ENCODE assay signal across 18 mouse cellular contexts in the genomic region with DNA sequence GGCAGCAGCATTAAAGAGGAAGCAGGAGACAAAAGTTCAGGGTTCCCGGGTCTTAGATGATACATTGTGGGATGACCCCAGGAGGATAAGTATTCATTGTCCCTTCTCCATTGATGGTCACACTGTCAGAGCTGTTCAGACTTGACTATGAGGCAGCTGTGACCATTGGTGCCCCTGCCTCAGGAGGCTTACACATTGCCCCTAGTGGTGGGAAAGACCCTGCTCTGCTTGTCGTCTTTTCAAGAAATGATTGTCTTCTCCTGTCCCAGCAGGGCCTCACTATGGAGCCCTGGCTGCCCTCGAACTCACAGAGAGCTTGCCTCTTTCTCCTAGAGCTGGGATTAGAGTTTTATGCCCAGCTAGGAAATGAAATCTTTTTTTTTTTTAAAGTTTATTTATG. TPM values are rescaled to one million over a fixed set of nuclear protein-coding genes. Genes with fewer than 3 reads are reported as not detected.
DNase-seq lines count a peak whose midpoint lies in the region; ATAC-seq and TF ChIP-seq lines count a peak whose summit lies in the region.
"Had no signal": no experiment of that assay in that cellular context is flagged by ENCODE, and none has a peak within 500 bp of the region (broad histone marks: within the 10 kb centered on the region; RNA-seq: fewer than 3 reads in every experiment).

No protein-coding gene starts in this region.

- 62% methylated on average over 3 of the region's 3 CpGs for WGBS in heart, adult 2 months
- WGBS in lung, embryonic 14.5 days, result 62% methylated on average over 3 of the region's 3 CpGs

- no peaks in the 10 kb centered on the region for H3K79me2 ChIP-seq in heart, adult 2 months (replicated peaks; ENCODE audit: control insufficient read depth, insufficient read depth, low read length)

- no peak overlapping the region for H3K4me3 ChIP-seq in heart, adult 2 months
- no peak overlapping the region for H3K4me3 ChIP-seq in lung, embryonic 14.5 days (ENCODE audit: low read depth, low read length)
- H3K4me3 ChIP-seq: embryonic facial prominence, embryonic 10.5 days; heart, embryonic 10.5 days; hindbrain, embryonic 10.5 days; limb, embryonic 12.5 days; lung, embryonic 15.5 days; midbrain, embryonic 15.5 days; neural tube, embryonic 13.5 days had no signal

- intact Hi-C loops in heart, adult 2 months (cut with DNase I), result no loop called here
- intact Hi-C loops in heart, postnatal 36 days (cut with DNase I), result no loop called here

- TF ChIP-seq CTCF in heart, adult 2 months (IDR thresholded peaks at IDR 0.05), result peak; percentile 27; the same call in 1 of the 2 replicates
- peak; percentile 47 for TF ChIP-seq CTCF in lung, embryonic 14.5 days (IDR thresholded peaks at IDR 0.05; ENCODE audit: low read depth)

- H3K27me3 ChIP-seq in heart, adult 2 months (ENCODE audit: control insufficient read depth, insufficient read depth, low read length), result no peaks in the 10 kb centered on the region
- H3K27me3 ChIP-seq in lung, embryonic 14.5 days (ENCODE audit: insufficient read depth, low read length), result no peaks in the 10 kb centered on the region
- H3K27me3 ChIP-seq: limb, embryonic 12.5 days; lung, embryonic 15.5 days; midbrain, embryonic 15.5 days; neural tube, embryonic 13.5 days had no signal

- DNase-seq in heart, adult 2 months, result no peak
- no peak for DNase-seq in heart, adult 8-10 months (ENCODE audit: low spot score)
- no peak for DNase-seq in lung, embryonic 14.5 days
- DNase-seq in lung, postnatal 14 days, result no peak
- peak; percentile 11 for DNase-seq in NIH3T3 (ENCODE audit: low read depth)
- peak; percentile 35 for DNase-seq in retina, embryonic 14.5 days (ENCODE audit: low spot score)
- no peak for DNase-seq in heart, postnatal 36 days
- DNase-seq in urinary bladder, postnatal 4 days (ENCODE audit: low spot score in 2 of 2), result no peak
- DNase-seq: adrenal gland, postnatal 25 days; kidney, adult 8-10 months; thymus, postnatal 14 days had no signal

- no peak overlapping the region for H3K27ac ChIP-seq in heart, adult 2 months
- H3K27ac ChIP-seq in lung, embryonic 14.5 days (ENCODE audit: low read depth), result no peak overlapping the region
- H3K27ac ChIP-seq: embryonic facial prominence, embryonic 10.5 days; heart, embryonic 10.5 days; hindbrain, embryonic 10.5 days; limb, embryonic 12.5 days; lung, embryonic 15.5 days; midbrain, embryonic 15.5 days; neural tube, embryonic 13.5 days had no signal

- no peaks in the 10 kb centered on the region for H3K9me3 ChIP-seq in lung, embryonic 14.5 days (ENCODE audit: low read depth, low read length)
- H3K9me3 ChIP-seq: embryonic facial prominence, embryonic 10.5 days; heart, embryonic 10.5 days; hindbrain, embryonic 10.5 days; limb, embryonic 12.5 days; lung, embryonic 15.5 days; midbrain, embryonic 15.5 days; neural tube, embryonic 13.5 days had no signal

- H3K4me2 ChIP-seq in lung, embryonic 14.5 days, result no peak overlapping the region
- H3K4me2 ChIP-seq: limb, embryonic 12.5 days; lung, embryonic 15.5 days; midbrain, embryonic 15.5 days; neural tube, embryonic 13.5 days had no signal

- no peaks in the 10 kb centered on the region for H3K36me3 ChIP-seq in heart, adult 2 months (ENCODE audit: control insufficient read depth, insufficient read depth, low read length)
- H3K36me3 ChIP-seq in lung, embryonic 14.5 days (ENCODE audit: insufficient read depth), result peaks cover 51% of the 10 kb centered on the region

- peaks cover 3% of the 10 kb centered on the region for H3K4me1 ChIP-seq in heart, adult 2 months (ENCODE audit: control insufficient read depth, insufficient read depth, low read length)
- H3K4me1 ChIP-seq in lung, embryonic 14.5 days (ENCODE audit: insufficient read depth), result no peaks in the 10 kb centered on the region

- H3K9ac ChIP-seq in heart, adult 2 months (ENCODE audit: low read depth, low read length), result no peak overlapping the region
- H3K9ac ChIP-seq in lung, embryonic 14.5 days, result no peak overlapping the region
- H3K9ac ChIP-seq: limb, embryonic 12.5 days; lung, embryonic 15.5 days; midbrain, embryonic 15.5 days; neural tube, embryonic 13.5 days had no signal

- no peak for ATAC-seq in lung, embryonic 14.5 days (ENCODE audit: insufficient read depth)
- ATAC-seq: midbrain, embryonic 15.5 days had no signal

- TF ChIP-seq POLR2A in heart, adult 2 months (IDR thresholded peaks at IDR 0.05; ENCODE audit: insufficient read depth, low read depth, low read length), result no peak

- TF ChIP-seq EP300 in heart, adult 2 months (IDR thresholded peaks at IDR 0.05; ENCODE audit: insufficient read depth, low read depth, low read length), result no peak

RNA-seq across cellular contexts. Expression of gene Tomt, which starts 5.8 kb away (rescaled TPM):
- not detected for total RNA-seq in heart, adult 2 months (2021)
- polyA plus RNA-seq in heart, adult 2 months (2012; rRNA removed), result 0.12 TPM in 1 of 2 replicates, not detected in the other
- total RNA-seq in heart, adult 8-10 months (2022), result not detected
- polyA plus RNA-seq in lung, embryonic 14.5 days (2014; fragmentation: Nextera tagmentation; extraction: Ambion mirVana), result 0.30 and 0.43 TPM in 2 replicates
- not detected for total RNA-seq in heart, postnatal 36 days (2021)
- total RNA-seq: adrenal gland, postnatal 25 days had no signal

RNA-seq across cellular contexts. Expression of gene Lamtor1, which starts 6.3 kb away (rescaled TPM):
- 100 to 1,000 TPM; 104 to 125 TPM for total RNA-seq in heart, adult 2 months (2021)
- 244 and 272 TPM in 2 replicates for polyA plus RNA-seq in heart, adult 2 months (2012; rRNA removed)
- 100 to 1,000 TPM; 119 to 133 (median 122) TPM for total RNA-seq in heart, adult 8-10 months (2022)
- 151 and 161 TPM in 2 replicates for polyA plus RNA-seq in lung, embryonic 14.5 days (2014; fragmentation: Nextera tagmentation; extraction: Ambion mirVana)
- 100 to 1,000 TPM; 110 to 111 TPM for total RNA-seq in heart, postnatal 36 days (2021)

RNA-seq across cellular contexts. Expression of gene Lrrc51, which starts 21.7 kb away (rescaled TPM):
- 1 to 10 TPM; 3.0 to 4.5 TPM for total RNA-seq in heart, adult 2 months (2021)
- polyA plus RNA-seq in heart, adult 2 months (2012; rRNA removed), result 7.5 and 11.6 TPM in 2 replicates
- total RNA-seq in heart, adult 8-10 months (2022), result 1 to 10 TPM; 4.3 to 6.2 (median 5.4) TPM
- polyA plus RNA-seq in lung, embryonic 14.5 days (2014; fragmentation: Nextera tagmentation; extraction: Ambion mirVana), result 7.7 and 8.3 TPM in 2 replicates
- 1 to 10 TPM; 3.6 to 5.2 TPM for total RNA-seq in heart, postnatal 36 days (2021)

RNA-seq across cellular contexts. Expression of gene Numa1, which starts 21.9 kb away (rescaled TPM):
- 10 to 100 TPM; 88.3 to 93.8 TPM for total RNA-seq in heart, adult 2 months (2021)
- 53.3 and 63.3 TPM in 2 replicates for polyA plus RNA-seq in heart, adult 2 months (2012; rRNA removed)
- total RNA-seq in heart, adult 8-10 months (2022), result 100 to 1,000 TPM in 2 of 4 experiments, 10 to 100 TPM in 2; 90.6 to 103 (median 98.5) TPM
- 109 TPM in 2 replicates for polyA plus RNA-seq in lung, embryonic 14.5 days (2014; fragmentation: Nextera tagmentation; extraction: Ambion mirVana)
- total RNA-seq in heart, postnatal 36 days (2021), result 10 to 100 TPM; 97.8 to 98.6 TPM

RNA-seq across cellular contexts. Expression of gene Folr1, which starts 41.4 kb away (rescaled TPM):
- not detected for total RNA-seq in heart, adult 2 months (2021)
- polyA plus RNA-seq in heart, adult 2 months (2012; rRNA removed), result 0.39 and 2.1 TPM in 2 replicates
- total RNA-seq in heart, adult 8-10 months (2022), result under 1 TPM in 1 of 4 experiments, not detected in 3; 0.44 TPM
- polyA plus RNA-seq in lung, embryonic 14.5 days (2014; fragmentation: Nextera tagmentation; extraction: Ambion mirVana), result 0.20 and 0.73 TPM in 2 replicates
- total RNA-seq in heart, postnatal 36 days (2021), result under 1 TPM; 0.27 to 0.33 TPM
- polyA plus RNA-seq: limb, embryonic 12.5 days had no signal

Comparison
In these comparisons a context has a peak if more than half of its experiments do, and no peak if none do; other contexts are left out.
1. DNase-seq: peak in NIH3T3 (single experiment) and retina, embryonic 14.5 days (single experiment); none in heart, adult 2 months (0 of 2), heart, adult 8-10 months (single experiment), lung, embryonic 14.5 days (single experiment), lung, postnatal 14 days (single experiment), heart, postnatal 36 days (0 of 2) and urinary bladder, postnatal 4 days (0 of 2).